Mouse (Mus musculus) liver, embryonic 14.5 days (tissue): ENCODE data around the gene Pde11a.

Experiments used
- CTCF ChIP-seq: IDR thresholded peaks from 2 replicates; pipeline ENCODE4 v1.5.1; 2016; ENCODE audit warnings: antibody characterized with exemption, low read depth, control low read depth
- EP300 ChIP-seq: IDR thresholded peaks from 2 replicates; pipeline ENCODE4 v1.6.1; 2016; ENCODE audit warnings: antibody characterized with exemption, low read depth

DNA sequence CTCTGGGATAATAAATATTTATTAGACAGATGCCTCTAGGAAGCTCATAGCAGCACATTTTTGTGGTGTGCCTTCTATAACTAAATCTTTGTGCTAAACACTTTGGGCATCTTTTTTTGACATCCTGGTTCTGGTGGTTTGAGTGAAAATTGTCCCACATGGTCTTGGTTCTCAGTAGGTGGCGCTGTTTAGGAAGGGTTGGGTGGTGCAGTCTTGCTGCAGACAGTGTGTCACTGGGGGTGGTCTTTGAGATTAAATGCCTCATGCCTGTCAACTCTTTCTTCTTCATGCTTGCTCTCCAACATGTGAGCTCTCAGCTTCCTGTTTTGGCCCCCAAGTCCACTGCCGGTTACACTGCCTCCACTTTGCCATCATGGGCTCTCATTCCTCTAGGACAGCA is 218.7 kb downstream of the Pde11a start:
- TF ChIP-seq EP300 (no peak), CTCF (no peak)
